Mouse (Mus musculus): ENCODE data around the gene Gprin2.

DNA sequence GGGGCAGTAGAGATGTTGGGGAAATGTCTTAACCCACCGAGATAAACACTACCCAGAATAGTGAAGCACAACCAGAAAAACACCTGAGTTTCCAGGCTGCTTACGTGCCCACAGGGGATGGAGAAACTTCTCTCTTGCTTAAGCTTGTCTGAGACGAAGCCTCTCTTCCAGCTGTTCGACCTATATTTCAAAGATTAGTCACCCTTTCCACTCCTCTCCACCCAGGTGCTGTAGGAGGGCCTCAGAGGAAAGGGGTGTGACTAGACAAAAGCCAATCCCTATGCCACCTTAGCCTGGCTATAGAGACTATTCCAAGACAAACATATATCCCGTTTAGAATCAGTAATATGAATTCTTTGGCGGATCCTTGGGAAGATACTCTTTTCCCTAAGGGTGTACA is 6.5 kb upstream of the Gprin2 start:
- TF ChIP-seq CTCF (IDR thresholded peaks at IDR 0.05; ENCODE audit: low read depth, low read length) (no peak), POLR2A (IDR thresholded peaks at IDR 0.05; ENCODE audit: insufficient read depth, low read length) (no peak)
